Comparison of ENCODE assay signal across 10 mouse cellular contexts in genomic region chr9:122116359-122116758, GRCm38 (mm10). TPM values are rescaled to one million over a fixed set of nuclear protein-coding genes. Genes with fewer than 3 reads are reported as not detected.
DNase-seq lines count a peak whose midpoint lies in the region; ATAC-seq and TF ChIP-seq lines count a peak whose summit lies in the region.
"Had no signal": no experiment of that assay in that cellular context is flagged by ENCODE, and none has a peak within 500 bp of the region (broad histone marks: within the 10 kb centered on the region; RNA-seq: fewer than 3 reads in every experiment).

No protein-coding gene starts in this region.

- no peak overlapping the region for H3K4me3 ChIP-seq in cerebellum, adult 2 months (replicated peaks; ENCODE audit: insufficient read depth, low read depth, low read length)
- no peak overlapping the region for H3K4me3 ChIP-seq in liver, adult 2 months (ENCODE audit: insufficient read depth, low read depth, low read length)
- no peak overlapping the region for H3K4me3 ChIP-seq in liver, embryonic 12.5 days
- no peak overlapping the region for H3K4me3 ChIP-seq in bone marrow macrophage, adult 2 months (ENCODE audit: insufficient read depth, low read length)

- peak; percentile 38 to 70 for DNase-seq in cerebellum, adult 2 months
- DNase-seq in cerebellum, postnatal 4 days (ENCODE audit: low spot score in 2 of 2) = no peak
- peak; percentile 51 for DNase-seq in liver, adult 2 months (ENCODE audit: extremely low read depth, low read depth, low spot score)
- peak; percentile 52 for DNase-seq in MN1 (ENCODE audit: low spot score)
- DNase-seq in spleen, postnatal 14 days (ENCODE audit: low spot score in 2 of 2) = no peak

- no peak for ATAC-seq in liver, embryonic 12.5 days

- peaks cover 6% of the 10 kb centered on the region; the same call in 1 of the 2 replicates for H3K36me3 ChIP-seq in liver, adult 2 months (ENCODE audit: control insufficient read depth, insufficient read depth, low read length)
- peaks cover 3% of the 10 kb centered on the region; the same call in 1 of the 2 replicates for H3K36me3 ChIP-seq in liver, embryonic 12.5 days
- H3K36me3 ChIP-seq: embryonic facial prominence, embryonic 15.5 days; kidney, embryonic 15.5 days; midbrain, embryonic 15.5 days had no signal

- H3K79me2 ChIP-seq in liver, adult 2 months (ENCODE audit: control insufficient read depth, insufficient read depth, low read length) = peaks cover 25% of the 10 kb centered on the region

- H3K4me1 ChIP-seq in cerebellum, adult 2 months (ENCODE audit: control insufficient read depth, insufficient read depth, low read length) = peaks cover 8% of the 10 kb centered on the region; the same call in 1 of the 2 replicates
- H3K4me1 ChIP-seq in liver, adult 2 months (ENCODE audit: control insufficient read depth, insufficient read depth, low read length) = peaks cover 26% of the 10 kb centered on the region
- H3K4me1 ChIP-seq in liver, embryonic 12.5 days = peaks cover 44% of the 10 kb centered on the region
- H3K4me1 ChIP-seq in bone marrow macrophage, adult 2 months (ENCODE audit: control insufficient read depth, insufficient read depth, low read length) = peaks cover 22% of the 10 kb centered on the region

- no peaks in the 10 kb centered on the region for H3K27me3 ChIP-seq in cerebellum, adult 2 months (ENCODE audit: control insufficient read depth, insufficient read depth, low read length)
- no peaks in the 10 kb centered on the region for H3K27me3 ChIP-seq in liver, adult 2 months (ENCODE audit: control insufficient read depth, insufficient read depth, low read length)
- H3K27me3 ChIP-seq in liver, embryonic 12.5 days (replicated peaks) = peaks cover 3% of the 10 kb centered on the region; the same call in 1 of the 2 replicates
- H3K27me3 ChIP-seq: embryonic facial prominence, embryonic 15.5 days; kidney, embryonic 15.5 days; midbrain, embryonic 15.5 days had no signal

- no peak overlapping the region for H3K9ac ChIP-seq in liver, adult 2 months (ENCODE audit: low read depth, low read length)
- no peak overlapping the region for H3K9ac ChIP-seq in liver, embryonic 12.5 days
- H3K9ac ChIP-seq: embryonic facial prominence, embryonic 15.5 days; midbrain, embryonic 15.5 days had no signal

- no peak for TF ChIP-seq POLR2A in cerebellum, adult 2 months (IDR thresholded peaks at IDR 0.05; ENCODE audit: borderline replicate concordance, insufficient read depth, low read length)
- no peak for TF ChIP-seq POLR2A in liver, adult 2 months (IDR thresholded peaks at IDR 0.05; ENCODE audit: extremely low read depth, insufficient read depth, low read length)
- no peak for TF ChIP-seq POLR2A in bone marrow macrophage, adult 2 months (IDR thresholded peaks at IDR 0.05; ENCODE audit: borderline replicate concordance, low read depth, low read length)

- no peak overlapping the region for H3K4me2 ChIP-seq in liver, embryonic 12.5 days

- H3K9me3 ChIP-seq in liver, embryonic 12.5 days (replicated peaks) = no peaks in the 10 kb centered on the region
- H3K9me3 ChIP-seq: embryonic facial prominence, embryonic 15.5 days; kidney, embryonic 15.5 days; midbrain, embryonic 15.5 days had no signal

- no peak for TF ChIP-seq CTCF in cerebellum, adult 2 months (IDR thresholded peaks at IDR 0.05; ENCODE audit: borderline replicate concordance, insufficient read depth, low read depth, low read length)
- no peak for TF ChIP-seq CTCF in liver, adult 2 months (IDR thresholded peaks at IDR 0.05; ENCODE audit: low read depth, low read length)
- TF ChIP-seq CTCF in bone marrow macrophage, adult 2 months (IDR thresholded peaks at IDR 0.05; ENCODE audit: low read depth, low read length) = no peak

- whole genome bisulfite sequencing in cerebellum, adult 2 months = 0% methylated on average over 1 of the region's 1 CpGs
- 0% methylated on average over 1 of the region's 1 CpGs for whole genome bisulfite sequencing in liver, adult 2 months
- 52% methylated on average over 1 of the region's 1 CpGs for WGBS in liver, embryonic 12.5 days (ENCODE audit: insufficient replicate concordance)

- 0 out of 2 replicates have a peak overlapping the region, but pooled peaks have one; percentile 21 for H3K27ac ChIP-seq in cerebellum, adult 2 months (ENCODE audit: insufficient read depth, low read length)
- 0 out of 2 replicates have a peak overlapping the region, but pooled peaks have one; percentile 17 for H3K27ac ChIP-seq in liver, adult 2 months (replicated peaks; ENCODE audit: insufficient read depth, low read depth, low read length)
- no peak overlapping the region for H3K27ac ChIP-seq in liver, embryonic 12.5 days
- H3K27ac ChIP-seq in bone marrow macrophage, adult 2 months (ENCODE audit: insufficient read depth, low read depth, low read length) = peak overlapping the region; percentile 1; the same call in 1 of the 2 replicates
- H3K27ac ChIP-seq: embryonic facial prominence, embryonic 15.5 days; kidney, embryonic 15.5 days had no signal

RNA-seq across cellular contexts. Expression of gene Snrk, which starts 0.7 kb away (rescaled TPM):
- 323 and 380 TPM in 2 replicates for polyA plus RNA-seq in cerebellum, adult 2 months (2012; rRNA removed)
- 67.4 and 78.9 TPM in 2 replicates for total RNA-seq in liver, adult 2 months (2014; rRNA removed)
- polyA plus RNA-seq in liver, adult 2 months (2012; rRNA removed) = 34.3 and 36.4 TPM in 2 replicates
- 23.6 and 25.8 TPM in 2 replicates for polyA plus RNA-seq in liver, embryonic 12.5 days (2016; fragmentation: Nextera tagmentation; extraction: Ambion mirVana)
- polyA plus RNA-seq in bone marrow macrophage, adult 2 months (2012; ENCODE audit: insufficient read depth, insufficient read length, missing spikeins) = 22.6 and 26.1 TPM in 2 replicates

Comparison
In these comparisons a context has a peak if more than half of its experiments do, and no peak if none do; other contexts are left out.
1. DNase-seq: peak in cerebellum, adult 2 months (2 of 2), liver, adult 2 months (single experiment) and MN1 (single experiment); none in cerebellum, postnatal 4 days (0 of 2) and spleen, postnatal 14 days (0 of 2).